Mouse (Mus musculus) liver, postnatal 0 days (tissue): ENCODE data around the gene Map1b.

ENCODE experiments used
- CTCF ChIP-seq: sonication (generic); IDR thresholded peaks from 2 replicates; pipeline ENCODE4 v1.5.1; 2016; ENCODE audit warnings: antibody characterized with exemption, low read depth
- EP300 ChIP-seq: IDR thresholded peaks from 2 replicates; pipeline ENCODE4 v1.6.1; 2016; ENCODE audit warnings: antibody characterized with exemption, low read depth, mild to moderate bottlenecking

DNA sequence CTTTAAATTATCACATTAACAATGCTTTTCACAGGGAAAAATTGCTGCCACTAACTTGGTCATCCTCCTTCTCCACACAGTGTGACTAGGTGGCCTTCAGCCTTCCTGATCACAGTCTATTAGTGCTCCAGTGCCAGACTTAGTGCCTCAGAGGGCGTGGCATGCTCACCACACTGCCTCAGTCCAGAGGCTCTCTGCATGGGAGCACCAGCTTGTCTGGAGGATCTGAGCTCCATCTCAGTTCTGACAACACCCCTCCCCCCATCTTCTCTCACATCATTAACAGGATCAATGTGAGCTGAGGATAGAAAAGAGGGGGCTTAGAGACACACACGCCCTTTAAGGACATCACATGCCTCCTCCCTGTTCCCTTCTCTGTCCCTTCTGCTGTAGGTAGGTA, 50.3 kb downstream of the Map1b start:
- TF ChIP-seq CTCF (no peak), EP300 (no peak)
